Mouse (Mus musculus): ENCODE measurements at regions not wholly inside any gene's neighbourhood (a gene's known extent, or its start where the extent isn't known, plus 50 kb on each side); places are given as distances from the start of the nearest gene placed in this dataset.

- no peaks in the 10 kb centered on the region for H3K27me3 ChIP-seq (replicated peaks)
- TF ChIP-seq MYC (IDR thresholded peaks at IDR 0.05; ENCODE audit: low read depth, low read length) (no peak), ETS1 (conservative IDR thresholded peaks at IDR 0.05; ENCODE audit: low read depth, low read length) (no peak), MAFK (IDR thresholded peaks at IDR 0.05; ENCODE audit: insufficient replicate concordance, low read length) (no peak), POLR2A (IDR thresholded peaks at IDR 0.05; ENCODE audit: low read depth, low read length) (no peak), CHD2 (IDR thresholded peaks at IDR 0.05; ENCODE audit: low read length) (no peak), MAX (IDR thresholded peaks at IDR 0.05; ENCODE audit: low read length) (no peak), ZKSCAN1 (IDR thresholded peaks at IDR 0.05; ENCODE audit: borderline replicate concordance, low read depth, low read length) (no peak)
- no peaks in the 10 kb centered on the region for H3K4me1 ChIP-seq (ENCODE audit: control insufficient read depth in 1 of 2, insufficient read depth in 2 of 2)
- dilution Hi-C loops (cut with MboI; ENCODE audit: extremely low pct_ligation_motif_present, extremely low pct_unique_long_range_greater_than_20kb, low sequenced_read_pairs) = no loop called here
- H3K79me2 ChIP-seq (replicated peaks; ENCODE audit: control insufficient read depth, extremely low read depth, insufficient read depth, poor library complexity, severe bottlenecking) = no peaks in the 10 kb centered on the region
- H3K4me3 ChIP-seq (replicated peaks in 1 of 3; ENCODE audit: low read depth in 2 of 3, low read length in 2 of 3, poor library complexity in 1 of 3) = no peak overlapping the region
- in situ Hi-C loops (cut with MboI; ENCODE audit: low pct_ligation_motif_present, low pct_unique_long_range_greater_than_20kb, low sequenced_read_pairs) = no loop called here
- H3K36me3 ChIP-seq (replicated peaks in 1 of 2; ENCODE audit: control insufficient read depth in 1 of 2, insufficient read depth in 1 of 2, low read length in 1 of 2) = no peaks in the 10 kb centered on the region
- no peak for DNase-seq (ENCODE audit: extremely low read depth)
- no peaks in the 10 kb centered on the region for H3K9me3 ChIP-seq (replicated peaks; ENCODE audit: low read length)
- no peak overlapping the region for H3K4me2 ChIP-seq (ENCODE audit: insufficient read depth, low read depth, poor library complexity, severe bottlenecking)
- no peak overlapping the region for H3K9ac ChIP-seq (ENCODE audit: insufficient read depth, low read depth)
- no peak overlapping the region for H3K27ac ChIP-seq (ENCODE audit: insufficient read depth, low read depth)
These were observed 233.7 kb upstream of the Hnrnpa3 start for GRCm38 (mm10) chr2:75425384-75425783.

DNA sequence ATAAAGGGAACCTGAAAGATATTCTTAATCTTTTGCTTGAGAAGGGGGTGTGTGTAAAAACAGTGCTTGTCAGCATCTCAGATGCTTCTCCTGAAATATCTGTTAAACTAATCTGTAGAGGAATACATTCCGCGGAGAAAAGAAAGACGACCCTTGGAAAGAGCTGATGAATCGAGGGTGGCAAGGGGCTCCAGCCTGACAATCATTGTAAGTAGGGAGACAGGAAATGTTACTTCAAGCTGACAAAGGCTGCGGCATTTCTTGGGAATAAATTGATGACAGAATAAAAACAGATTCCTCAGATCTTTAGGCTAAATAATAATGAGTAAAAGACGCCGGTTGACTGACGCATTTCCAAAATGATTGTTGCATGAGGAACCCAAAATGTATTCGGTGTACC, 233.3 kb upstream of the Hnrnpa3 start:
- H3K9me3 ChIP-seq (replicated peaks; ENCODE audit: low read length) = no peaks in the 10 kb centered on the region
- no peak overlapping the region for H3K4me3 ChIP-seq (replicated peaks in 1 of 3; ENCODE audit: low read depth in 2 of 3, low read length in 2 of 3, poor library complexity in 1 of 3)
- H3K27me3 ChIP-seq (replicated peaks) = no peaks in the 10 kb centered on the region
- no peak overlapping the region for H3K9ac ChIP-seq (ENCODE audit: insufficient read depth, low read depth)
- H3K79me2 ChIP-seq (replicated peaks; ENCODE audit: control insufficient read depth, extremely low read depth, insufficient read depth, poor library complexity, severe bottlenecking) = no peaks in the 10 kb centered on the region
- dilution Hi-C loops (cut with MboI; ENCODE audit: extremely low pct_ligation_motif_present, extremely low pct_unique_long_range_greater_than_20kb, low sequenced_read_pairs) (no loop called here), in situ Hi-C loops (cut with MboI; ENCODE audit: low pct_ligation_motif_present, low pct_unique_long_range_greater_than_20kb, low sequenced_read_pairs) (no loop called here)
- no peaks in the 10 kb centered on the region for H3K4me1 ChIP-seq (ENCODE audit: control insufficient read depth in 1 of 2, insufficient read depth in 2 of 2)
- H3K4me2 ChIP-seq (ENCODE audit: insufficient read depth, low read depth, poor library complexity, severe bottlenecking) = no peak overlapping the region
- no peak for DNase-seq (ENCODE audit: extremely low read depth)
- no peaks in the 10 kb centered on the region for H3K36me3 ChIP-seq (replicated peaks in 1 of 2; ENCODE audit: control insufficient read depth in 1 of 2, insufficient read depth in 1 of 2, low read length in 1 of 2)
- TF ChIP-seq RCOR1 (conservative IDR thresholded peaks at IDR 0.05; ENCODE audit: low read depth, low read length) = no peak
- no peak for TF ChIP-seq PAX5 (IDR thresholded peaks at IDR 0.05; ENCODE audit: low read length)
- no peak for TF ChIP-seq CHD1 (IDR thresholded peaks at IDR 0.05; ENCODE audit: low read depth, low read length)
- TF ChIP-seq TBP (conservative IDR thresholded peaks at IDR 0.05; ENCODE audit: low read depth, low read length) = no peak
- no peak for TF ChIP-seq MEF2A (IDR thresholded peaks at IDR 0.05; ENCODE audit: borderline replicate concordance, low read depth, low read length)
- no peak for TF ChIP-seq MYC (IDR thresholded peaks at IDR 0.05; ENCODE audit: low read depth, low read length)
- TF ChIP-seq USF2 (conservative IDR thresholded peaks at IDR 0.05; ENCODE audit: low read depth, low read length) = no peak
- TF ChIP-seq SIN3A (IDR thresholded peaks at IDR 0.05; ENCODE audit: low read length) = no peak
- TF ChIP-seq HCFC1 (IDR thresholded peaks at IDR 0.05; ENCODE audit: low read depth, low read length) = no peak
- TF ChIP-seq BHLHE40 (IDR thresholded peaks at IDR 0.05; ENCODE audit: low read depth, low read length) = no peak
- no peak for TF ChIP-seq MXI1 (IDR thresholded peaks at IDR 0.05; ENCODE audit: low read depth, low read length)
- no peak for TF ChIP-seq CTCF (conservative IDR thresholded peaks at IDR 0.05 in 1 of 2, IDR thresholded peaks at IDR 0.05 in 1 of 2; ENCODE audit: low read depth in 2 of 2, low read length in 2 of 2)
- TF ChIP-seq MAFK (IDR thresholded peaks at IDR 0.05; ENCODE audit: insufficient replicate concordance, low read length) = no peak
- TF ChIP-seq JUN (IDR thresholded peaks at IDR 0.05; ENCODE audit: insufficient read depth, low read depth, low read length) = no peak
- no peak for TF ChIP-seq JUND (conservative IDR thresholded peaks at IDR 0.05; ENCODE audit: low read depth, low read length)
- H3K27ac ChIP-seq (ENCODE audit: insufficient read depth, low read depth) = no peak overlapping the region
